Mouse (Mus musculus) c-Kit-positive CD71-positive TER-119-positive erythroid progenitor cells, embryonic 14.5 days (primary cell): ENCODE data around the gene Klhl5.

Experiments
- DNase-seq: peaks from one replicate; pipeline ENCODE4 v3.0.0-alpha.2; 2013; ENCODE audit warnings: low spot score

The Klhl5 gene

DNA sequence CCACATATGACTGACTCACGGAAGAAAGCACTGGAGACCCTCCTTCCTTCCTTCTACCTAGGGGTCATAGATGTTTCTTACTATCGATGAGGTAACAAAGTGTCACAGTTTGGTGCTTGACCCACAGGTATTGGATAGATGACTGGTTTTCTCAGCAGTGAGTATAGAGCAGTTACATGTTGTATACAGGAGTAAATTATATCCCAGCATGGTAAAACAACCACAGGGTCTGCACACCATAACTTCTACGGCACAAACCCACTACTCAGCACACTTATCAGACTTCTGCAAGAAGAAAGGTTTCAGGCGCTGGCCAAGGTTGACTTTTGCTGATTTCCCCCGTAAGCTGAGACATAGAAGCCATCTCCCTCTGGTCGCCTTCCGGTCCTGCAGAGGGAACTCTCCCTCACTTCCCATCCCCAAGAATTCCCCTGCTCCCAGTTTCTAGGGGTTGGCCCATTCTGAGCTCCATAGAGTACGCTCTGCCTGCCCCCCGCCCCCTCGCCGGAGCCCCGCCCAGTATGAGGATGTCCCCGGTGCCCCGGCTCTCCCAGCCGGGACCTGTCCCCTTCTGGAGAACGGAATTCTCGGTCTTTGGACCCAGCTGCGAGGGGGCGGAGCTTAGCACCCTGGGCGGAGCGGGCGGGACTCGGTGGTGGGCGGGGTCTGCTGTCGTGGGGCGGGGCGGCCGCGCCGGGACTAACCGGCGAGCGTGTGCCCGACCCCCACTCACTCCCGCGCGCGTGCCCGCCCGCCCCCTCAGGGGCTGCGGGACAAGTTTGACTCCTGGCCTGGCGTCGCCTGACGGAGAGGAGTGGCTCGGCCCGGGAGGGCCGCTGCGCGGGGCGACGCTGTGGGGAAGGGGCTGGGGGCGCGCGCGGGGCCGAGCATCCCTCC is at the start of gene Klhl5:
Klhl5 (plus strand) TSS at position 664 of the 897 bp plus-strand sequence.
- peak; percentile 60 for DNase-seq

DNA sequence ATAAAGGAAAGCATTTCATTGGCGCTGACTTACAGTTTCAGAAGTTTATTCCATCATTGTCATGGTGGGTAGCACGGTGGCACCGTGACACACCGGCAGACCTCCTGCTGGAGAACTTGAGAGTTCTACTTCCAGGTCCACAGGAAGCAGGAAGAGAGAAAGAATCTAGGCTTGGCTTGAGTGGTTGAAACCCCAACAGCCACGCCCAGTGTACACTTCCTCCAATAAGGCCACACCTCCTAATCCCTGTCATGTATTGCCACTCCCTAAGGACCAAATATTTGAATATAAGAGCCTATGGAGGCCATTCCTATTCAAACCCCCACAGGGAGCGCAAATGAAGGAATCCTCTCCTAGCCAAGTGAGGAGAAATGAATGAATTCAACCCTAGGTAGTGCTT is 49.7 kb upstream of the Klhl5 start:
- DNase-seq = no peak

DNA sequence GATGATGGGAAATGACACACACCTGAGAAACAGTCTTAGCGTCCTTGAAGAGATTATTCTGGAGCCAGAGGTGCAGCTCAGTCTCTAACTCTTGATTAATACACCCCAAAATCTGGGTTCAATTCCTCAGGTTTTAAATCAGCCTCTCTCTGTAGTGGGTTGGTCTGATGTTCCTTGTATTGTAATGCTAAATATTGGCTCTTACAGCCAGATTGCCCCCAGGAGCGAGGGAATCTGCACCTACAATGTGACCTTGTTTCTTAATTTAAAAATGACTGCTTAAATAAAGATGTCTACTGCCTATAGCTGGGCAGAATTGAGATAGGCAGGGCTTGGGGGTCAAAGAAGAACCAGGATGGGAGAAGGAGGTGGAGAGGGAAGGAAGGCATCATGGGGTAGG is 47.5 kb upstream of the Klhl5 start:
- DNase-seq = no peak

DNA sequence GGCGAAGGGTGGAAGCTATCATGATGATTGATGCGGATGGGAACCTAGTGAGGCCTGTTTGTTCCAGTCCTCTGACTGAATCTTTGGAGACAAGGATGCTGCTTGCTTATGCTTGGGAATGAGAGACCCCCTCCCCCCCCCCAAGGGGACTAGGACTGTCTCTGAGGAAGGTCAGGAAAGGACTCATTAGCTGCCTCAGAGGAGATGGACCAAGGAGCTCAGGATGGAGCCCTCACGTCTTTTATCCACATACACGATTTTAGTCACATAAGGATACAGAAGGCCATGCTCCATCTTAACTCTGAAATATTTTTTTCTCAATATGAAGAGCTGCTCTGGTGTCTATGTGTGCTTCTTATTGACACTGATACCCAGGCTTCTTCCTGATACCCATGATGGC is 45.1 kb upstream of the Klhl5 start:
- no peak for DNase-seq

DNA sequence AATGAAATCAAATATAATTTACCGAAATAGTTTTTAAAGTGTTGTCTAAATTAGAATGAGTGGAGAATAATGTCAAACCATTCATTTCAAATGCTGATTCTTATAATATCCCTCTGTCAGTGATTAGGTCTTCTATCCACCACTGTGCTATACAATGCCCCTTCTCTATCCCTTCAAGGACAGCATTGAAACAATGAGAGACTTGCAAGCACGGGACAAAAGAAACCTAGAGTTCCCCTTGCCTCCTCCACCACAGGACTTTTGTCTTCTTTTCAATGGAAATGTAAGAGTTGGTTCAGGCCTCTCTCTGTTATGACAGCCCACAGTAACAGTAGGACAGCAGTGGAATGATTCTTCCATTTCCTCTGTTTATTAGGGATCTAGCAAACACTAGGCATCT is 44.1 kb upstream of the Klhl5 start:
- DNase-seq = no peak

DNA sequence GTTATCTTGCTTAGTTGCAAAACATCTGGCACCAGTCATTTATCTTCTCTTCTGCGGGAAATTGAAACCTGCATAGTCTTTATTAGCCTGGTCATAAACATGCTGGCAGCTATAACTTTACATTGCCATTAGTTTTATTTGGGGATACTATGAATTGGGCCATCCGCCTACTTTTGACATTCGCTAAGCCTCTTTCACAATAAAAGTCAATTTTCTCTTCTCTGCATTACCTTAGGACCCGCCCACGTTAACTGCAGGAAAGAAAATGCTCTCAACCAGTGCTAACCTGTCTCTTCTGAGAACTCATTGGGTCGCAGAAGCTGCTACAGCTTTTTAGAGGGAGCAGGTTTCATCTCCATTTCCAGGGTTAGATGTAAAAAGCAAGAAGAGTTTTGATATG is 39.2 kb upstream of the Klhl5 start:
- no peak for DNase-seq

DNA sequence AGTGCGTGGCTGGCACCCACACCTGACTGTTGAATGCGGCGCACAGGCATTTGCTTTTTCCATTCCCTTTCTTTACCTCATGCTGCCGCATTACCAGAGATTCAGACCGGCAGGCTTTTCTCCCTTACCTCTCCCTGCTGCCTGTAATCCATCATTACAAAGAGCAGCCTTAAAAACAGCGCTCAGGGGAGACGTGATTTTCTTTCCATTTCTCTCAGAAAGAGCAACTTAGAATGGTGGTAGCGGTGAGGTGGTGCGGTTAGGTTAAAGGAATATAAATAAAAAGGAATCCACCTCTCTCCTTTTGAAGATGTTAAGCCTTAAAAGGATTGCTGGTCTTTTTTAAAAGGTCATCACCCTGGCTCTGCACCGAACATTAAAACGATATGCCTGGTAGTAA is 37.5 kb upstream of the Klhl5 start:
- DNase-seq = no peak

DNA sequence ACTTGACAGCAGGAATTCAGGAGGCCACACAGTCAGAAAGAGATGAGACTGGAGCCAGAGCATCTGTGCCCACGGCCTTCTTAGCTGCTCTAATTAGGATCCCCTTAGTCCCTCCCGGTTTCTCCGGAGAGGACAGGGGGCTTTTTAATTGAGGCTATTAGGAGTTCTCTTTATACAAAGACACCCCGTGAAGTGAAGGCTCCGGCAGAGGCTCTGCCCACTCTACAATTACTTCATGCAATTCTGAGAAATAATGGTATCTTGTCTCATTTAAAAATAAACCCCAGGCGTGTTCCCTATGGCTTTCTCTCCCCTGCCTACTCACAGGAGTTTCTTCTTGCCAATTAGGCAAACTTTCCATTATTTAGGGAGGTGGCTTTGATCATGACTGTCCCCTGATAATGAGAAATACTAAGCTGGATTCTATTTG is 35.6 kb upstream of the Klhl5 start:
- no peak for DNase-seq

DNA sequence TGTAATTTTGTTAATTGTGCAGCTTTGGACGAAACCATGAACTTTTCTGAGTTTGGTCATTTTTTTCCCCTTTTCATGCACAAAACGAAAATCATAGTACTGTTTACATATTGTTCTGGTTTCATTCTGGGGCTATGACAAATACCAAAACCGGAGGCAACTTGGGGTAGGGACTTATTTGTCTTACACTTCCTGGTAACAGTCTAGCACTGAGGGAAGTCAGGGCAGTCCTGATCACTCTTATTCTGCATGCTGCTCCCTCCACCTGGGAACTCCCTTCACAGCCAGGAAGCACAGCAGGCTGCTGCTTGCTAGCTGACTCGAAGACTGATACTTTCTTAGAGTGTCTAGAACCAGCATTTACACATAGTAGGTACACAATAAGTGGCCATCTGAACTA is 34.1 kb upstream of the Klhl5 start:
- DNase-seq = no peak

DNA sequence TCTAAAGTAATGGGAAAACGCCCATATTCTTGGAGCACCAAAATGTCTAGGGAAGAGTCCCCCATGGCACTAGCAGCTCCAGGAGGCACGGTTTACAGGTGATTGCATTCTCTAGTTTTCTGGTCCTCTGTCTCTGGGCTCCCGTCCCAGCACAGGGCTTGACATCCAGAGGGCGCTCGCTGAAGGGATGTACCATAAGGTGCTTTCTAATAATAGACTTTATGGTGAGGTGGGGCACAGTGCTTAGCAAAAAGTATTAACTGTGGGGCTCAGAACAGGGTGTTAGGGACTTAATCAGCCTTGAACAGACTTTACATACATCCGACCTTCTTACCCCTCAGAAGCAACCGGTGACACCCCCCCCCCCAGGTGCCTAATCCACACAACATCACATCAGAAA is 32.6 kb upstream of the Klhl5 start:
- DNase-seq = no peak

DNA sequence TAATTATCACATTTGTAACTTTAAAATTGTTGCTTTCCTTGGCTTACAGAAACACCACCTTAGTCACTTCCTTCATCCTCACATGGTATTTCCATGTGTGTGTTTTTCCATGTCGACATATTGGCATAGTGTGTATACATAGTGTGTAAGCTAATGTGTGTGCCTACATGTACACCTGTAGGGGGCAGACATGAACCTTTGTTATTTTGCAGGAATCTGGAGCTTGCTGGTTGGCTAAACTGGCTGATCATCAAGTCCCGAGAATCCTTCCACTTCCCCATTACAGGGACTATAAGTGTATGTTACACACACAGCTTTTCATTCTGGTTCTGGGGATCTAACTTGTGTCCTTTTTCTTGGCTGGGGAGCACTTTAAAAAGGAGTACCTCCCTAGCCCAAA is 31.3 kb upstream of the Klhl5 start:
- no peak for DNase-seq

DNA sequence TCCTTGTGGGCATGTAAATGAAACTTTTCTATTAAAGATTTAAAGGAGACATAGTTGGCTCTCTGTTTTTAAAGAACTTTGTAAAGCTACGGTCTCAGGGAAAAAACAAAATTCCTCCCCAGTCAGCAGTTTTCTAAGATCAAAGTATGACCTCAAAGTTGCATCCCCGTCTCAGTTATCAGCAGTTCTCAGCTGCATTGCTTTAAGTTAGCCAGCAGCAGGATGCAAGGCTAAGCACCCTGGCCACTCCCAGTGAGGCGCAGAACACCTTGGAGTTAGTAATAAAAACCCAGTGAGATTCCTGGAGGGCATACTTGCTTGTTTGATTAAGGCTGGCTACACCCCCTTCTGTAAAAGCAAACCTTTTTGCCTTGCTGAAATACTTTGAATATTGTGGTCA is 30.6 kb upstream of the Klhl5 start:
- DNase-seq = no peak

DNA sequence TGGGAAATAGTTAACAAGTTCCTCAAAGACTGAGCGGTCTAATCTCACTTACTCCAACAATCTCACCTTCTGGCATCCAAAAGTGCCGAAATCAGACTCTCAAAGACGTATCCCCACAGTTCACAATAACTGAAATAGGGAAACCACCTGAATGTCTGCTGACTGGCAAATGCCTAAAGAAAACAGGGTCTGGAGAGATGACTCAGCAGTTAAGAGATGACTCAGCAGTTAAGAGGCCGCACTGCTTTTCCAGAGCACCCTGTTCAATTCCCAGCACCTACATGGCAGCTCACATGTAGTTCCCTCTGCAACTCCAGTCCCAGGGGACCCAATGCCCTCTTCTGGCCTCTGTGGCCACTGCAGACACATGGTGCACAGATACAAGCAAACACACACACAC is 29.3 kb upstream of the Klhl5 start:
- peak; percentile 20 for DNase-seq

DNA sequence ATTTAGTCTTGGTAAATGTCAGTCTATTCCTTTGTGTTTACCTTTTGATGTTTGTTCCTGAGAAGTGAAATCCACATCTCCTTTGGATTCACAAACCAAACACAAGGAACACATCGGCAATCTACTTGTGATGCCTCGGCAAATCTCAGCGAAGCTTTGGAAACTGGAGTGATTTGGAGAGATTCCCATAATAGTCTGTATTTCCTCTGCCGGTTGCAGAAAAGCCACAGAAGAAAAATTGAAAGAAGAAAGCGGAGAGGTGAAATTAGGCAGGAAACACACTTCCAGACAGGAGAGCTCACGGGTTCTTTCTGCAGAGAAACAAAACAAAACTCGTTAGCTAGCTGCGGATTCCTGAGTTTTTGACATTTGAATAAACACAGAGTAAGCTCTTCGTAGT is 27.5 kb upstream of the Klhl5 start:
- no peak for DNase-seq

DNA sequence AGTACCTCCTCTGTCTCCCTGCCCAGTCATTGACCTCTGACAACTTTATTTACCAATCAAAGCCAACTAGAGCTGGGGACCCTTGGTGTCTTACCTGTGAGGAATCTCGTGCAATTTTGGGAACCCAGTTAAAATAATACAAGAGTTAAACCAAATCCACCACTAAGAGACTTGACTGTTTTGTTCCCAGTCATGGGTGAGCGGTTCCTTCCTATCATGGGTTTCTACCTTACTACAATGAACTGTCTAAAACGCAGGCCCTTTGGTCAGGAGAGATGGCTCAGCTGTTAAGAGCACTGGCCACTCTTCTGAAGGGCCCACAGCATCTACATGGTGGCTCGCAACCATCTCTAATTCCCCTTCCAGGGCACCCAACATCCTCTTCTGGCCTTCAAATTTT is 25.5 kb upstream of the Klhl5 start:
- DNase-seq = no peak

DNA sequence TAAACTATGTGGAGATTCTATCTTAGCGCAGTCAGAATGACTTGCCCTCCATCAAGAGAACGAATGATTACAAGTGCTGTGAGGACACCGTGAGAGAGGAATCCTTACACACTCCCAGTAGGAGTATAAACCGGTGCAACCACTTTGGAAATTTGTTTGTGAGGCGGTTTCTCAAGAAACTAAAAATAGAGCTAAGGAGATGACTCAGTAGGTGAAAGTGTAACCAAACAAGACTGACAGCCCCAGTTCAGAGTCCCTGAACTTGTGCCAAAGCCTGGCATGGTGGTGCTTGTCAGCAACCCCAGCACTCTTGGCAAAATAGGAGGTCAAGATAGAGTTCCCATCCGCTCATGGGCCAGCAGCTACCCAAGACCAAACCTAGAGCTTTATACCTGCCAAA is 20.8 kb upstream of the Klhl5 start:
- DNase-seq = no peak

DNA sequence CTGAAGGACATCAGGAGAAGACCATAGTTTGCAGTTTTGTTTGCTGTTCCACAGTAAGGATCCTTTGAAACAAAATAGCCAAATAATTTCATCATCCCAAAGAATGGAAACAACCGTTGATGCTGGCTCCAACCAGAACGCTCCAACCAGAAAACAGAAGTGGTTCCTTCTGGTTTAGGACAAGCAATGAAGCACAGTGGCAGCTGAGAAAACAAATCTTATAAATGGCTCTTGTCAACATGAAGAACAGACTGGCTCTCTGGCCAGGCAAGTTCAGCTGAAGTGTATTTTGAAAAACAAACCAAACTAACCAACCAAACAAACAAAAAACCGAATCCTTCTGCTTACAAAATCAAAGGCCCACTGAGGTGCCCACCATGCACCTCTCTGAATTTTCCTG is 17.6 kb upstream of the Klhl5 start:
- DNase-seq = no peak

DNA sequence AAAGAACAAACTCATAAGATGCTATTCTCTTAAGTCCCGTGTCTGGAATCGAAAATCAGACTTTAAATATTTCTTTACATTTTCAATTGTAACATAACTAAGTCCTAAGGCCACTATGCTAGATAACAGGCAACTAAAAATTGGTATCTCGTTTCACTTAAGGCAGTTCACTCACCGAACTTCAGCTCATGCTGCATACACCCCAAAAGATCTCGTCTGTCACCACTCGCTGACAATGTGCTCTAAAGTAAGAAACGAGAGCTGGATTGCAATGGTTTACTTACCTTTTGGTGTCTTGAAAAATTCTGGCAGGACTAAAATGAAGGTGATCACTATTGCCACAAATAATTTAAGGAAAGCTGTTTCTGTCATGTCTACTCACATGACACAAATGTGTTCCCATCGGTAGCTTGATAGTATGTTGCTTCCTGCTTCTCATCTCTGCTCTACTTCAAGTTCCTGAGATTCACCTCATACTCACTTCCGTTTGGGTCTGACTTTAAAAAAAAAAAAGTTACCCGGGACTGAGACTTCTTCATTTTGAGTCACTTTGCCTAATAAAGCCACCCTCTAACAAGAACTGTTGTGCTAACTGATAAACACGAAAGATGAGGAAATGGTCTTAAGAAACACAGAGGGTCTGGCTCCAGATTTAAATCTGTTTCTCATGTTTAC is 16.0 kb upstream of the Klhl5 start:
- no peak for DNase-seq

DNA sequence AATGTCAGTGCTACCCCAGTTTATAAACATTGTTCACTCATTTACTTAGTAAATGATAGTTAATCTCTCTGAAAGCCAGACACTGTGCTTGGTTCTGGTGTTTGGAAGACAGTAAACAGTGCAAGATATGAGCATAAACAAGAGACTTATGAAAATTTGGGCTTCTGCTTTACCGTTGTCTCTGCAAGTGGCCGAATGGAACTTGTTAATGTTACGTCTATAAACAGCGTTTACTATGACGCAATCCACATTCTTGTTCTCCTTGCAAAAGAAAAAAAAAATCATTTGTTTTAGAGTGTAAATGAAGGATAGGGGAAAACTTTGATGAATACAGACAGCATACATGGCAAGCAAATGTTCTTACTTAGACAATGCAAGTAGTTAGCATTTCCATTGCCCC is 15.4 kb upstream of the Klhl5 start, which contains the start of gene Tmem156:
Tmem156 (minus strand) TSS at position 212 of the 400 bp plus-strand sequence.
- no peak for DNase-seq

DNA sequence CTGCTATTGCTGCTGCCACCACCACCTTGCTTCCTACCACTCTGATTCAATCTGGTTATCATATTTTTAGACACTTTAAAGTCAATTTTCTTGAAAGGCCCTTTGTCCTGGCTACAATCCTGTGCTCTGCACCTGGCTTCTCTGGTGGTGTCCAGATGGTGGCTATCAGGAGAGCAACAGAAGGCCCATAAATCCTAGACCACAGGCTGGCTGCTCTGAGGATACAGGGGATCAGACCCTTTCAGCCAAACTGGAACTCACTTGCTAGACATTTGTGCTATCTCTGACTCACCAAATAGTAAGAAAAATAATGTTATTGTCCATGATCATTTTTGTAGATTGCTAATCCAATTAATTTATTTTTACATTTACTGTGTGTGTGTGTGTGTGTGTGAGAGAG is 13.6 kb upstream of the Klhl5 start:
- DNase-seq = no peak

DNA sequence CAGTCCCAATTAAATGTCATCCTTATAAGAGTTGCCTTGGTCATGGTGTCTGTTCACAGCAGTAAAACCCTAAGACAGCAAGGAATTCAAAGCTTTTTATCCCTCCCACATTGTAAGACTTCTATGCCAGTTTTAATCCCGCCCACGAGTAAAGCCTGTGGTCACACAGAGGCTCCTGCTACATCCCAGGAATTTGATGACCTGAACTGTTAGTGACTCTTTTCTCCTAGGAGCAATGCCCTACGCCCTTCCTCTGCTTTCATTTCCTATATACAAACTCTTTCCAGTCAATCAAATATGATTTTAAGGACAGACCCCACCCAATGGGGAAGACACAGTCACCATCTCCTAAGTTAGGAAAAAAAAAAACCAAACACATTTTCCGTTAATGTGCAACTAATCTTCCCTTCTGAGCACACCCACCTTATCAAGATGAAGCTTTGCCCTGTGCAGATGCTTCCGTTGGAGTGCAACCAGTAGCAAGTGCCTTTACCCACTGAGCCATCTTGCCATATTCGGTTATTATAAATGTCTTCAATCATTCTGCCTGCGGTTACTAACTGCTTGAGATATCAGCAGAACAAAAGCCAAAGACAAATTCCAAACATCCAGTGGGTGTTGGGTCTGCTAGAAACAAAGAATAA is 12.3 kb upstream of the Klhl5 start:
- no peak for DNase-seq

DNA sequence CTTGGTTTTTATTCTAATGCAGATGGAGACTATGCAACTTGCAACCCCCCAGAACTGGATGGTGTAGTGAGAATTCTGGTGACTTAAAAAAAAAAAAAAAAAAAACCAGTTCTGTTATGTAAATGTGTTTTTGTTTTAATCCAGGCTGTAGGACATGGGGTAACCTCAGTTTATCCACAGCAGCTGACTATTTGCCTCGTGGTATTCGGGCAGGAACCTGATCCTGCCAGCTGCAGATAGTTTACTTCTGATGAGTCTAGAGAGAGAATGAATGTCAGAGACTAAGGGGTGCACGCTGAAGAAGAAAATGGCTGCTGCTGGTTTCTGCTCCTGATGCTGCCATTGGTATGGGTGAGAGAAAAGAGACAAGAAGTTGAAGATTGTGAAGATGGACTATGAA is 11.3 kb upstream of the Klhl5 start:
- DNase-seq = no peak

DNA sequence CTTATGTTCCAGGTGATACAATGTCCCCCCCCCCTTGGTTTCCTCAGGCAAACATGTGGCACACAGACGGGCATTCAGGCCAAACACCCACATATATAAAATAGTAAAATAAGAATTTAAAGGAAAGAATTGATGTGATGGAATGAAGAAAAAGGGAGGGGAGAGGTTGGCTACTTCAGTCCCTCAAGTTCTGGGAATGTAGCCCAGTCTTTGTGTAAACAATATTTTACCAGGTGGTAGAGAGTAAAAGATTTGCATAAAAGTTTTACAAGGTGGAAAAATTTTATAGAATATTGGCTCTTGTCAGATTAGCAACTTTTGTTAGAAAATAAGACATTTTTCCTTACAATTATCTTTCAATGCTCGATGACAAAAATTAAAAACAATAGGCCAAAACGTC is 10.5 kb upstream of the Klhl5 start:
- no peak for DNase-seq
